27 mouse cellular contexts compared by ENCODE assay signal in the genomic region with DNA sequence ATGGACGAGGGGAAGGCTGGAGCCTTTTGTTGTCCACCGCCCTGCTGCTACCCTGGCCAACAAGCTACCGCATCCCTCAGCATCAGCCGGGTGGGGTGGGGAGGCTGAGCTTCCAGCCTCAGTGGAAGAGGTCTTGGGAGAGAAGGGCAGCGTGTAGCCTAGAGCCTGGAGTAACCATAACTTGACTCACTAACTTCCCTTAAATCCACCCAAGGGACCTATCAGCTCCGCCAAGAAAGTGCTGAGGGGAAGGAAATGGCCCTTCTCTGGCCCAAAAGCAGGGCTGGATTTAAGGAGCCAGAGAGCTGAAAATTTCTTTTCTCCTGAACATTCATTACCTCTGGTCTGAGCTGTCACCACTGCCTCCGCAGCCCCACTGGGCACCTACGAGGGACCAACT.
A peak's percentile ranks its signal among the peaks of the same experiment; 100 is the strongest.
DNase-seq lines count a peak whose midpoint lies in the region; ATAC-seq and TF ChIP-seq lines count a peak whose summit lies in the region.
"Had no signal": no experiment of that assay in that cellular context is flagged by ENCODE, and none has a peak within 500 bp of the region (broad histone marks: within the 10 kb centered on the region; RNA-seq: fewer than 3 reads in every experiment).

No protein-coding gene starts in this region.

- no peak for TF ChIP-seq POLR2A in kidney, adult 2 months (IDR thresholded peaks at IDR 0.05; ENCODE audit: low read depth, low read length)

- H3K4me2 ChIP-seq in heart, embryonic 16.5 days (ENCODE audit: low read depth, low read length): no peak overlapping the region
- no peak overlapping the region for H3K4me2 ChIP-seq in midbrain, embryonic 14.5 days (ENCODE audit: low read length)
- H3K4me2 ChIP-seq: heart, embryonic 15.5 days; intestine, embryonic 15.5 days; limb, embryonic 13.5 days; liver, embryonic 12.5 days; midbrain, embryonic 11.5 days had no signal

- no peak for TF ChIP-seq CTCF in kidney, adult 2 months (conservative IDR thresholded peaks at IDR 0.05; ENCODE audit: insufficient read depth, insufficient read length, low read depth, low read length)

- H3K27ac ChIP-seq in kidney, adult 2 months (ENCODE audit: insufficient read depth, low read depth, low read length): no peak overlapping the region
- peak overlapping the region; percentile 19; the same call in 1 of the 2 replicates for H3K27ac ChIP-seq in heart, embryonic 16.5 days (ENCODE audit: low read length)
- no peak overlapping the region for H3K27ac ChIP-seq in midbrain, embryonic 14.5 days (replicated peaks; ENCODE audit: low read depth, low read length)
- H3K27ac ChIP-seq: heart, embryonic 15.5 days; hindbrain, postnatal 0 days; intestine, embryonic 15.5 days; kidney, postnatal 0 days; limb, embryonic 13.5 days; liver, embryonic 12.5 days had no signal

- ATAC-seq in heart, embryonic 16.5 days (replicated peaks; ENCODE audit: extremely low read depth, insufficient read depth, low FRiP score): no peak
- no peak for ATAC-seq in activated CD4-positive, CD25-positive, alpha-beta regulatory T cell, adult 4 months
- no peak for ATAC-seq in midbrain, embryonic 14.5 days (ENCODE audit: low FRiP score, low TSS enrichment)
- ATAC-seq: forebrain, embryonic 16.5 days; hindbrain, postnatal 0 days; intestine, embryonic 15.5 days; liver, embryonic 12.5 days; liver, postnatal 0 days; Patski had no signal

- H3K4me1 ChIP-seq in kidney, adult 2 months (ENCODE audit: control insufficient read depth, insufficient read depth, low read length): peaks cover 5% of the 10 kb centered on the region; the same call in 1 of the 2 replicates
- H3K4me1 ChIP-seq in heart, embryonic 16.5 days (ENCODE audit: control insufficient read depth, insufficient read depth, low read length): peaks cover 46% of the 10 kb centered on the region
- H3K4me1 ChIP-seq in midbrain, embryonic 14.5 days (ENCODE audit: control insufficient read depth, insufficient read depth, low read length): peaks cover 19% of the 10 kb centered on the region; the same call in 1 of the 2 replicates

- WGBS in kidney, adult 2 months: 69% methylated on average over 8 of the region's 8 CpGs
- 82% methylated on average over 8 of the region's 8 CpGs for WGBS in heart, embryonic 16.5 days
- WGBS in midbrain, embryonic 14.5 days: 91% methylated on average over 8 of the region's 8 CpGs

- H3K4me3 ChIP-seq in kidney, adult 2 months (ENCODE audit: insufficient read depth, low read depth, low read length): no peak overlapping the region
- H3K4me3 ChIP-seq in heart, embryonic 16.5 days (ENCODE audit: low read length): no peak overlapping the region
- H3K4me3 ChIP-seq in midbrain, embryonic 14.5 days (replicated peaks; ENCODE audit: low read depth, low read length): no peak overlapping the region
- H3K4me3 ChIP-seq: erythroblast, embryonic 14.5 days; heart, embryonic 15.5 days; intestine, embryonic 15.5 days; limb, embryonic 13.5 days; liver, embryonic 12.5 days had no signal

- H3K27me3 ChIP-seq in kidney, adult 2 months (replicated peaks; ENCODE audit: control insufficient read depth, insufficient read depth, low read length): no peaks in the 10 kb centered on the region
- H3K27me3 ChIP-seq in heart, embryonic 16.5 days (ENCODE audit: control insufficient read depth, insufficient read depth, low read length): no peaks in the 10 kb centered on the region
- H3K27me3 ChIP-seq in midbrain, embryonic 14.5 days (ENCODE audit: control insufficient read depth, insufficient read depth, low read length): no peaks in the 10 kb centered on the region
- H3K27me3 ChIP-seq: heart, embryonic 15.5 days; intestine, embryonic 15.5 days; limb, embryonic 13.5 days; liver, embryonic 12.5 days; Patski had no signal

- H3K9me3 ChIP-seq in heart, embryonic 16.5 days (replicated peaks; ENCODE audit: control insufficient read depth, low read length): no peaks in the 10 kb centered on the region
- no peaks in the 10 kb centered on the region for H3K9me3 ChIP-seq in midbrain, embryonic 14.5 days (ENCODE audit: control insufficient read depth, low read length)
- H3K9me3 ChIP-seq: heart, embryonic 15.5 days; intestine, embryonic 15.5 days; limb, embryonic 13.5 days; liver, embryonic 12.5 days had no signal

- peak; percentile 96 for DNase-seq in heart, adult 11 months
- no peak for DNase-seq in heart, postnatal 4 days
- peak; percentile 32 for DNase-seq in kidney, adult 2 months
- no peak for DNase-seq in kidney, postnatal 14 days
- no peak for DNase-seq in thymus, postnatal 36 days
- no peak for DNase-seq in midbrain, embryonic 14.5 days
- DNase-seq: adrenal gland, postnatal 25 days; cerebellum, adult 18-20 months; cerebellum, postnatal 10 days; kidney, adult 8-10 months; liver, postnatal 0 days; lung, postnatal 36 days; retina, postnatal 1 day; right cerebral cortex, postnatal 14 days; thymus, postnatal 14 days had no signal

- H3K9ac ChIP-seq in heart, embryonic 16.5 days (ENCODE audit: low read length): no peak overlapping the region
- H3K9ac ChIP-seq in midbrain, embryonic 14.5 days (replicated peaks; ENCODE audit: low read length): no peak overlapping the region
- H3K9ac ChIP-seq: heart, embryonic 15.5 days; intestine, embryonic 15.5 days; limb, embryonic 13.5 days; liver, embryonic 12.5 days; liver, postnatal 0 days had no signal

- no peaks in the 10 kb centered on the region for H3K36me3 ChIP-seq in kidney, adult 2 months (ENCODE audit: control insufficient read depth, insufficient read depth, low read length)
- H3K36me3 ChIP-seq in heart, embryonic 16.5 days (ENCODE audit: control insufficient read depth, insufficient read depth): 0 out of 2 replicates have a peak, but pooled peaks cover 3% of the 10 kb centered on the region
- H3K36me3 ChIP-seq in midbrain, embryonic 14.5 days (ENCODE audit: control insufficient read depth, insufficient read depth, low read length): no peaks in the 10 kb centered on the region
- H3K36me3 ChIP-seq: heart, embryonic 15.5 days; intestine, embryonic 15.5 days; liver, embryonic 12.5 days had no signal

Comparison
In these comparisons a context has a peak if more than half of its experiments do, and no peak if none do; other contexts are left out.
1. DNase-seq: peak in heart, adult 11 months (single experiment) and kidney, adult 2 months (single experiment); none in heart, postnatal 4 days (single experiment), kidney, postnatal 14 days (single experiment), thymus, postnatal 36 days (0 of 2) and midbrain, embryonic 14.5 days (single experiment).